Mouse (Mus musculus): ENCODE measurements around the gene Mknk2.

GRCm38 (mm10) chr10:80664197-80665015 is 13.5 kb downstream of the Mknk2 start:
- TF ChIP-seq CTCF (IDR thresholded peaks at IDR 0.05; ENCODE audit: low read depth) (no peak), EP300 (IDR thresholded peaks at IDR 0.05; ENCODE audit: low read depth) (no peak)
